Mouse (Mus musculus): ENCODE data around the gene Sphk1.

DNA sequence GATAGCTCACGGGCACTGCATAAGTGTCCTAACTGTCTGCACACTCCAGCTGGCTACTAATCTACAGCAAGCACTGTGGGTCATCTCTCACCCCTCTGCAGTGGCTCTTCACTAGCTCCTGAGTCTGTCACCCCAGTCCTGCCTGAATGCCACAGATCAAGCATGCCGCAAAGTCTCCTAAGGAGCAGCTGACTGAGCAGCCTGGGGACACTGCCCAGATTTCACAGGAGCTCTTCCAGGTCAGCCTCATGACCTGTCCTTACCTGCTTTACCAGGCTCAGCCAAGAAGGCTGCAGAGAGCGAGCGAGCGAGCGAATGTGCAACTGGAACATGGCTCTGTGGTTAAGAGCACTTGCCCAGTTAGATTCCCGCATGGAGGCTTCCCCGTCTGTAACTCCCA, 36.8 kb downstream of the Sphk1 start:
- TF ChIP-seq POLR2AphosphoS5 (IDR thresholded peaks at IDR 0.05; ENCODE audit: borderline replicate concordance, low read depth, low read length) (no peak), CTCF (IDR thresholded peaks at IDR 0.05 in 2 of 3, conservative IDR thresholded peaks at IDR 0.05 in 1 of 3; ENCODE audit: control insufficient read depth in 1 of 3, insufficient read depth in 1 of 3, low read depth in 2 of 3, low read length in 3 of 3, poor library complexity in 1 of 3, severe bottlenecking in 1 of 3) (no peak)
